ENCODE assay signal across 8 mouse cellular contexts in the genomic region with DNA sequence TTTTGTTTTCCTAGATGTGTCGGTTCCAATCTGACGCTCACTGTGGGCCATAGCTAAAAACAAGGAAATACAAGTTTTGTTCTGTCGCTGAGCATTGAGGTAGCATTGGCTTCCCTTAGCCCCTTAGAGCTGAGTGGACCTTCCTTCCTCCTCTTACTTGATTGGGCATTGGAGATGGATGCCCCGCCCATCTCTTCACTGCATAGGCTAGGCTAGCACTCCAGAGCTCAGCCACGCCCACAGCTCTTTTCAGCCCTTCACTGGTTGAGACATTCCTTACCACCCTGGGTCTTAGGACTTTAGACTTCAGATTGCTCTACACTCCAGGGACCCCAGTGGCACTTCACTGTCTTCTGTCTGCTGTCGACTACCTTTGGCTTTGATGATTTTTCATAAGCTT.
DNase-seq lines count a peak whose midpoint lies in the region; ATAC-seq lines count a peak whose summit lies in the region.

No protein-coding gene starts in this region.

- peaks cover 41% of the 10 kb centered on the region for H3K4me1 ChIP-seq in embryonic facial prominence, embryonic 12.5 days
- H3K4me1 ChIP-seq in hindbrain, embryonic 13.5 days (replicated peaks), result peaks cover 52% of the 10 kb centered on the region
- peaks cover 32% of the 10 kb centered on the region for H3K4me1 ChIP-seq in liver, embryonic 12.5 days

- H3K9me3 ChIP-seq in embryonic facial prominence, embryonic 12.5 days, result no peaks in the 10 kb centered on the region
- no peaks in the 10 kb centered on the region for H3K9me3 ChIP-seq in hindbrain, embryonic 13.5 days
- H3K9me3 ChIP-seq in liver, embryonic 12.5 days (replicated peaks), result no peaks in the 10 kb centered on the region

- no peak overlapping the region for H3K27ac ChIP-seq in embryonic facial prominence, embryonic 12.5 days
- peak overlapping the region; percentile 8; the same call in 1 of the 2 replicates for H3K27ac ChIP-seq in hindbrain, embryonic 13.5 days
- H3K27ac ChIP-seq in liver, embryonic 12.5 days, result no peak overlapping the region

- DNase-seq in R1 (ENCODE audit: low read depth, low spot score), result peak; percentile 96
- DNase-seq in naive thymus-derived CD4-positive, alpha-beta T cell, adult 2 months (ENCODE audit: low read depth), result peak; percentile 57
- peak; percentile 87 for DNase-seq in yolk sac, embryonic 10.5 days (ENCODE audit: low spot score)
- no peak for DNase-seq in adrenal gland, adult 18-20 months (ENCODE audit: low spot score in 2 of 2)
- no peak for DNase-seq in layer of hippocampus, adult 9-10 months (ENCODE audit: low spot score)

- no peaks in the 10 kb centered on the region for H3K27me3 ChIP-seq in embryonic facial prominence, embryonic 12.5 days
- H3K27me3 ChIP-seq in hindbrain, embryonic 13.5 days, result no peaks in the 10 kb centered on the region
- H3K27me3 ChIP-seq in liver, embryonic 12.5 days (replicated peaks), result no peaks in the 10 kb centered on the region

- peak overlapping the region; percentile 32 for H3K4me2 ChIP-seq in embryonic facial prominence, embryonic 12.5 days (replicated peaks)
- H3K4me2 ChIP-seq in hindbrain, embryonic 13.5 days, result peak overlapping the region; percentile 23
- peak overlapping the region; percentile 61 for H3K4me2 ChIP-seq in liver, embryonic 12.5 days

- no peak overlapping the region for H3K4me3 ChIP-seq in embryonic facial prominence, embryonic 12.5 days
- no peak overlapping the region for H3K4me3 ChIP-seq in hindbrain, embryonic 13.5 days
- H3K4me3 ChIP-seq in liver, embryonic 12.5 days, result peak overlapping the region; percentile 35

- H3K36me3 ChIP-seq in embryonic facial prominence, embryonic 12.5 days, result peaks cover 4% of the 10 kb centered on the region; the same call in 1 of the 2 replicates
- no peaks in the 10 kb centered on the region for H3K36me3 ChIP-seq in hindbrain, embryonic 13.5 days
- H3K36me3 ChIP-seq in liver, embryonic 12.5 days, result no peaks in the 10 kb centered on the region

- WGBS in embryonic facial prominence, embryonic 12.5 days, result 25% methylated on average over 6 of the region's 6 CpGs
- 14% methylated on average over 6 of the region's 6 CpGs for WGBS in hindbrain, embryonic 13.5 days
- WGBS in liver, embryonic 12.5 days (ENCODE audit: insufficient replicate concordance), result 11% methylated on average over 6 of the region's 6 CpGs

- peak; percentile 31; the same call in 1 of the 2 replicates for ATAC-seq in embryonic facial prominence, embryonic 12.5 days (ENCODE audit: insufficient number of reproducible peaks, insufficient read depth, low FRiP score, low TSS enrichment)
- ATAC-seq in hindbrain, embryonic 13.5 days (ENCODE audit: low FRiP score), result 0 out of 2 replicates have a peak, but pooled peaks have one; percentile 32
- peak; percentile 91 for ATAC-seq in liver, embryonic 12.5 days

- no peak overlapping the region for H3K9ac ChIP-seq in embryonic facial prominence, embryonic 12.5 days
- no peak overlapping the region for H3K9ac ChIP-seq in hindbrain, embryonic 13.5 days
- H3K9ac ChIP-seq in liver, embryonic 12.5 days, result no peak overlapping the region

Comparison
In these comparisons a context has a peak if more than half of its experiments do, and no peak if none do; other contexts are left out.
1. DNase-seq: peak in R1 (single experiment), naive thymus-derived CD4-positive, alpha-beta T cell, adult 2 months (single experiment) and yolk sac, embryonic 10.5 days (single experiment); none in adrenal gland, adult 18-20 months (0 of 2) and layer of hippocampus, adult 9-10 months (single experiment).
2. ATAC-seq: peak in every context shown above with its lines; median percentile 91 in liver, embryonic 12.5 days; 32 in hindbrain, embryonic 13.5 days; 31 in embryonic facial prominence, embryonic 12.5 days.
3. Peak in every context shown above with its lines, with median percentiles within 50 percentile points of each other: H3K4me2 ChIP-seq.